Mouse (Mus musculus): ENCODE measurements around the gene Tpt1. TPM values are rescaled to one million over a fixed set of nuclear protein-coding genes. Genes with fewer than 3 reads are reported as not detected.
A peak's percentile ranks its signal among the peaks of the same experiment; 100 is the strongest.

The Tpt1 gene
- polyA plus RNA-seq, 1 experiment, result 478 TPM

DNA sequence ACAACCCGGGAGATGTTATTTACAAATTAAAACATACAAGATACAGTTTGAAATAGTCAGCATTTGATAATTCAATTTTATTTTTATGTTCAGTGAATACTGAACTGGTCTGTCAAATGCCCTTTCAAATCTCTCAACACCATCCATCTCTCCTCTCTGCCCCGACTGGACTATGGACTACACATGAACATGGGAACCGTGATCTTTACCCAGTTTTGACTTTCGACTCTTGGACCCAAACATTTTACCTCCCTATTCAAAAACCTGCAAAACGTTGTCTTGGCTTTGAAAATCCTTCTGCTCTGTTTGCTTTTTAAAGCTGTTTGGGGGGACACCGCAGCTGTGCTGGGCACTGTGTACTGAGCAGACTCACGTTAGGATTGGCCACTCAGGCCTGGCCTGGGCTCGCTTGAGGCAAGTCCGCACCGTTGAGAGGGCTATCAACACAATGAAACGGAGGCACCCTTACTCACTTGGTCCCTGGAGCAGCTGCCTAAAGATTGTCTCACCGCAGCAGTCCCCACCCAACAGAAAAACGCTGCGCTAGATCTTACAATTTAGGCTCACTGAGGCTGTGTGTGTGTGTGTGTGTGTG lies 25.0 kb downstream of the Tpt1 start:
- Histone ChIP-seq H3K27ac (ENCODE audit: control insufficient read depth, insufficient read depth, low read depth, low read length) (no peak overlapping the region), H3K36me3 (ENCODE audit: control insufficient read depth, insufficient read depth, low read length) (no peaks in the 10 kb centered on the region), H3K27me3 (ENCODE audit: control insufficient read depth, insufficient read depth, low read length) (no peaks in the 10 kb centered on the region), H3K4me3 (ENCODE audit: control insufficient read depth, low read depth, low read length) (no peak overlapping the region), H3K4me1 (ENCODE audit: control insufficient read depth, insufficient read depth, low read length) (peaks cover 2% of the 10 kb centered on the region)
- TF ChIP-seq CTCF (IDR thresholded peaks at IDR 0.05; ENCODE audit: control insufficient read depth, insufficient read depth, insufficient replicate concordance, low read depth, low read length) (no peak), POLR2A (IDR thresholded peaks at IDR 0.05; ENCODE audit: control insufficient read depth, low read depth, low read length) (no peak)

DNA sequence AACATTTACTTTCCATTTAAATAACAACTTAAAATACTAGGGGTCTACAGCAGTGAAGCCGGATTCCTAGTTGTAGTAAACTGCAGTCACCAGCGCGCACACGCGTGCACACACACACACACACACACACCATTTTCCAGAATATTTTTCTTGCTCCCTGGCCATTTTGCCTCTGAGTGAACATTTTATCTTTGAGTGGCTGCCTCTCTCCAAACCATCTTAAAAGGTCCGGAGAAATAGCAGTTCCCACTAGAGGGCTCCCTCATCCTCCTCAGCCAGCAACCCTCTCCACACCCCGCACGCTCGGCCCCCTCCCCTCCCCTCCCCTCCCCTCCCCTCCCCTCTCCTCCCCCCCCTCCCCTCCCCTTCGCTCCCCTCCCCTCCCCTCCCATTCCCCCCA lies 25.7 kb downstream of the Tpt1 start:
- no peaks in the 10 kb centered on the region for H3K27me3 ChIP-seq (ENCODE audit: control insufficient read depth, insufficient read depth, low read length)
- TF ChIP-seq CTCF (IDR thresholded peaks at IDR 0.05; ENCODE audit: control insufficient read depth, insufficient read depth, insufficient replicate concordance, low read depth, low read length) (no peak), POLR2A (IDR thresholded peaks at IDR 0.05; ENCODE audit: control insufficient read depth, low read depth, low read length) (no peak)
- H3K27ac ChIP-seq (ENCODE audit: control insufficient read depth, insufficient read depth, low read depth, low read length), result no peak overlapping the region
- peaks cover 5% of the 10 kb centered on the region for H3K4me1 ChIP-seq (ENCODE audit: control insufficient read depth, insufficient read depth, low read length)
- no peak overlapping the region for H3K4me3 ChIP-seq (ENCODE audit: control insufficient read depth, low read depth, low read length)
- no peaks in the 10 kb centered on the region for H3K36me3 ChIP-seq (ENCODE audit: control insufficient read depth, insufficient read depth, low read length)

GRCm38 (mm10) chr14:75871111-75871510 lies 26.2 kb downstream of the Tpt1 start:
- H3K4me1 ChIP-seq (ENCODE audit: control insufficient read depth, insufficient read depth, low read length), result peaks cover 5% of the 10 kb centered on the region
- H3K36me3 ChIP-seq (ENCODE audit: control insufficient read depth, insufficient read depth, low read length), result no peaks in the 10 kb centered on the region
- H3K27ac ChIP-seq (ENCODE audit: control insufficient read depth, insufficient read depth, low read depth, low read length), result no peak overlapping the region
- no peak for TF ChIP-seq CTCF (IDR thresholded peaks at IDR 0.05; ENCODE audit: control insufficient read depth, insufficient read depth, insufficient replicate concordance, low read depth, low read length)
- TF ChIP-seq POLR2A (IDR thresholded peaks at IDR 0.05; ENCODE audit: control insufficient read depth, low read depth, low read length), result no peak
- H3K4me3 ChIP-seq (ENCODE audit: control insufficient read depth, low read depth, low read length), result no peak overlapping the region
- no peaks in the 10 kb centered on the region for H3K27me3 ChIP-seq (ENCODE audit: control insufficient read depth, insufficient read depth, low read length)

DNA sequence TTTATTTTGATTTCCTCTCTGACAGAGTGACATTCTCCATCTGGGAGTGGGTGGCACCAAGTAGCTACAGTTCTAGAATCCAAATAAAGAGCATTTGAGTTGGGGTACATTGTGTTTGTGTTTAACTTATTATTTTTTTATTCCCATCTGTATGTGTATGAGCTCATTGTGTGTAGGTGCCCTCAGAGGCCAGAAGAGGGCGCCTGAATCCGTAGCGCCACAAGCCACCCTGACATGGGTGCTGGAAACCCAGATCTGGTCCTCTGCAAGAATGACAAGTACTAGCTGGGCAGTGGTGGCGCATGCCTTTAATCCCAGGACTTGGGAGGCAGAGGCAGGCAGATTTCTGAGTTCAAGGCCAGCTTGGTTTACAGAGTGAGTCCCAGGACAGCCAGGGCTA lies 26.9 kb downstream of the Tpt1 start:
- Histone ChIP-seq H3K4me1 (ENCODE audit: control insufficient read depth, insufficient read depth, low read length) (peaks cover 5% of the 10 kb centered on the region), H3K27ac (ENCODE audit: control insufficient read depth, insufficient read depth, low read depth, low read length) (no peak overlapping the region), H3K27me3 (ENCODE audit: control insufficient read depth, insufficient read depth, low read length) (no peaks in the 10 kb centered on the region), H3K36me3 (ENCODE audit: control insufficient read depth, insufficient read depth, low read length) (no peaks in the 10 kb centered on the region), H3K4me3 (ENCODE audit: control insufficient read depth, low read depth, low read length) (no peak overlapping the region)
- no peak for TF ChIP-seq POLR2A (IDR thresholded peaks at IDR 0.05; ENCODE audit: control insufficient read depth, low read depth, low read length)
- peak; percentile 30; the same call in 1 of the 2 replicates for TF ChIP-seq CTCF (IDR thresholded peaks at IDR 0.05; ENCODE audit: control insufficient read depth, insufficient read depth, insufficient replicate concordance, low read depth, low read length)

GRCm38 (mm10) chr14:75873612-75874011 lies 28.7 kb downstream of the Tpt1 start:
- no peaks in the 10 kb centered on the region for H3K27me3 ChIP-seq (ENCODE audit: control insufficient read depth, insufficient read depth, low read length)
- peaks cover 5% of the 10 kb centered on the region for H3K4me1 ChIP-seq (ENCODE audit: control insufficient read depth, insufficient read depth, low read length)
- H3K4me3 ChIP-seq (ENCODE audit: control insufficient read depth, low read depth, low read length), result no peak overlapping the region
- no peaks in the 10 kb centered on the region for H3K36me3 ChIP-seq (ENCODE audit: control insufficient read depth, insufficient read depth, low read length)
- H3K27ac ChIP-seq (ENCODE audit: control insufficient read depth, insufficient read depth, low read depth, low read length), result no peak overlapping the region
- TF ChIP-seq POLR2A (IDR thresholded peaks at IDR 0.05; ENCODE audit: control insufficient read depth, low read depth, low read length) (no peak), CTCF (IDR thresholded peaks at IDR 0.05; ENCODE audit: control insufficient read depth, insufficient read depth, insufficient replicate concordance, low read depth, low read length) (no peak)

GRCm38 (mm10) chr14:75876320-75877043 lies 31.6 kb downstream of the Tpt1 start:
- Histone ChIP-seq H3K4me3 (ENCODE audit: control insufficient read depth, low read depth, low read length) (no peak overlapping the region), H3K27me3 (ENCODE audit: control insufficient read depth, insufficient read depth, low read length) (no peaks in the 10 kb centered on the region), H3K4me1 (ENCODE audit: control insufficient read depth, insufficient read depth, low read length) (peaks cover 5% of the 10 kb centered on the region), H3K27ac (ENCODE audit: control insufficient read depth, insufficient read depth, low read depth, low read length) (no peak overlapping the region), H3K36me3 (ENCODE audit: control insufficient read depth, insufficient read depth, low read length) (no peaks in the 10 kb centered on the region)
- TF ChIP-seq CTCF (IDR thresholded peaks at IDR 0.05; ENCODE audit: control insufficient read depth, insufficient read depth, insufficient replicate concordance, low read depth, low read length) (peak; percentile 51; the same call in 1 of the 2 replicates), POLR2A (IDR thresholded peaks at IDR 0.05; ENCODE audit: control insufficient read depth, low read depth, low read length) (no peak)

- TF ChIP-seq CTCF (IDR thresholded peaks at IDR 0.05; ENCODE audit: control insufficient read depth, insufficient read depth, insufficient replicate concordance, low read depth, low read length), result no peak
- TF ChIP-seq POLR2A (IDR thresholded peaks at IDR 0.05; ENCODE audit: control insufficient read depth, low read depth, low read length), result no peak
- H3K27ac ChIP-seq (ENCODE audit: control insufficient read depth, insufficient read depth, low read depth, low read length), result no peak overlapping the region
- H3K27me3 ChIP-seq (ENCODE audit: control insufficient read depth, insufficient read depth, low read length), result no peaks in the 10 kb centered on the region
- H3K4me1 ChIP-seq (ENCODE audit: control insufficient read depth, insufficient read depth, low read length), result peaks cover 5% of the 10 kb centered on the region
- no peak overlapping the region for H3K4me3 ChIP-seq (ENCODE audit: control insufficient read depth, low read depth, low read length)
- no peaks in the 10 kb centered on the region for H3K36me3 ChIP-seq (ENCODE audit: control insufficient read depth, insufficient read depth, low read length)
Measured at GRCm38 (mm10) chr14:75877297-75877696, 32.4 kb downstream of the Tpt1 start.
